Mouse (Mus musculus) C2C12 (cell line): ENCODE data around the gene Olfm1.

ENCODE experiments used
- CEBPB ChIP-seq: IDR thresholded peaks from one replicate; pipeline ENCODE4 v1.6.1; 2011; ENCODE audit warnings: low read depth, mild to moderate bottlenecking, control low read depth, moderate library complexity
- CTCF ChIP-seq: IDR thresholded peaks from one replicate; pipeline ENCODE4 v1.5.1; 2011; ENCODE audit not compliant: control insufficient read depth, insufficient read depth, insufficient read length
- MAX ChIP-seq: IDR thresholded peaks from one replicate; pipeline ENCODE4 v1.6.1; 2011; ENCODE audit warnings: mild to moderate bottlenecking, control low read depth
- MYOG ChIP-seq: IDR thresholded peaks from one replicate; pipeline ENCODE4 v1.6.1; 2011; ENCODE audit not compliant: control insufficient read depth, insufficient read length; ENCODE audit errors: extremely low read depth
- USF1 ChIP-seq: IDR thresholded peaks from one replicate; pipeline ENCODE4 v1.6.1; 2011; ENCODE audit warnings: low read depth, mild to moderate bottlenecking, control low read depth, moderate library complexity

DNA sequence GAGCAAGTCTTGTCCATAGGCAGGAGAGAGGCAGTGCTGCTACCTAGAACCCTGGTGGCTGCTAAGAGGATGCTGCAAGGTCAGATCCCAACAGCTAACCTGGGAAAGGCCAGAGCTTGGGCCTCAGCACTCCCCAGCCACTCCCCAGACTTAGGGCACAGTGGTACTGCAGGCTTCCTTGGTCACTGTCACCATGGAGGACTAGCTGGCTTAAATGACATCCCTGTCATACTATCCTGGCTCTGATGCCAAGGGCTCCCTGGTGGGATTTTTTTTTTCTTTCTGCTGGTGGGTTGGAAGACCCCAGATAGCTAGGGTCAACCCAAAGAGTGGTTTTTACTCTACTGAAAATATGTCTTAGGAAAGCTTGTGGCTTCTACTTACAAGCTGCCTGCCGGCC, 25.0 kb downstream of the Olfm1 start:
- no peak for TF ChIP-seq CTCF
- no peak for TF ChIP-seq MAX
- TF ChIP-seq USF1: no peak
- TF ChIP-seq CEBPB: no peak
- no peak for TF ChIP-seq MYOG
